Mouse (Mus musculus): ENCODE results near the gene Lamb3. TPM values are rescaled to one million over a fixed set of nuclear protein-coding genes. Genes with fewer than 3 reads are reported as not detected.
A peak's percentile ranks its signal among the peaks of the same experiment; 100 is the strongest.

Lamb3 gene
- polyA plus RNA-seq, 1 experiment from 2014 or later = 0.52 TPM

GRCm38 (mm10) chr1:193256289-193256577 lies 48.7 kb downstream of the Lamb3 start:
- peak overlapping the region; percentile 24; the same call in 1 of the 2 replicates for H3K9ac ChIP-seq

GRCm38 (mm10) chr1:193256621-193257098 lies 49.2 kb downstream of the Lamb3 start:
- Histone ChIP-seq H3K4me3 (no peak overlapping the region), H3K4me2 (replicated peaks) (no peak overlapping the region), H3K27me3 (no peaks in the 10 kb centered on the region), H3K27ac (no peak overlapping the region), H3K36me3 (no peaks in the 10 kb centered on the region), H3K4me1 (no peaks in the 10 kb centered on the region), H3K9ac (no peak overlapping the region), H3K9me3 (replicated peaks) (no peaks in the 10 kb centered on the region)
- ATAC-seq (ENCODE audit: low FRiP score) = no peak
- WGBS = 83% methylated on average over 5 of the region's 5 CpGs

More at GRCm38 (mm10) chr1:193256289-193256577, 48.7 kb downstream of the Lamb3 start:
- ATAC-seq (ENCODE audit: low FRiP score) = 0 out of 2 replicates have a peak, but pooled peaks have one; percentile 40
- H3K27me3 ChIP-seq = no peaks in the 10 kb centered on the region
- H3K9me3 ChIP-seq (replicated peaks) = no peaks in the 10 kb centered on the region
- H3K27ac ChIP-seq = no peak overlapping the region
- H3K36me3 ChIP-seq = no peaks in the 10 kb centered on the region
- H3K4me1 ChIP-seq = no peaks in the 10 kb centered on the region
- H3K4me3 ChIP-seq = no peak overlapping the region
- no peak overlapping the region for H3K4me2 ChIP-seq (replicated peaks)

- WGBS = 85% methylated on average over 9 of the region's 9 CpGs
- Histone ChIP-seq H3K9ac (no peak overlapping the region), H3K36me3 (no peaks in the 10 kb centered on the region)
Observed at GRCm38 (mm10) chr1:193259559-193259958, 52.1 kb downstream of the Lamb3 start.

GRCm38 (mm10) chr1:193261897-193262548 lies 54.5 kb downstream of the Lamb3 start:
- H3K36me3 ChIP-seq = no peaks in the 10 kb centered on the region
- no peak overlapping the region for H3K27ac ChIP-seq
- H3K27me3 ChIP-seq = no peaks in the 10 kb centered on the region
- no peak overlapping the region for H3K9ac ChIP-seq
- WGBS = 77% methylated on average over 7 of the region's 7 CpGs
- no peak overlapping the region for H3K4me3 ChIP-seq
- ATAC-seq (ENCODE audit: low FRiP score) = no peak
- H3K4me2 ChIP-seq (replicated peaks) = no peak overlapping the region
- no peaks in the 10 kb centered on the region for H3K4me1 ChIP-seq
- H3K9me3 ChIP-seq (replicated peaks) = no peaks in the 10 kb centered on the region

More at GRCm38 (mm10) chr1:193259559-193259958, 52.1 kb downstream of the Lamb3 start:
- Histone ChIP-seq H3K4me1 (no peaks in the 10 kb centered on the region), H3K4me2 (replicated peaks) (no peak overlapping the region), H3K9me3 (replicated peaks) (no peaks in the 10 kb centered on the region), H3K4me3 (no peak overlapping the region), H3K27me3 (no peaks in the 10 kb centered on the region), H3K27ac (no peak overlapping the region)
- ATAC-seq (ENCODE audit: low FRiP score) = no peak

- WGBS = 76% methylated on average over 8 of the region's 8 CpGs
- Histone ChIP-seq H3K9ac (peak overlapping the region; percentile 23; the same call in 1 of the 2 replicates), H3K27ac (no peak overlapping the region), H3K4me3 (no peak overlapping the region), H3K36me3 (no peaks in the 10 kb centered on the region), H3K27me3 (no peaks in the 10 kb centered on the region), H3K4me2 (replicated peaks) (no peak overlapping the region), H3K4me1 (no peaks in the 10 kb centered on the region), H3K9me3 (replicated peaks) (no peaks in the 10 kb centered on the region)
- ATAC-seq (ENCODE audit: low FRiP score) = no peak
Observed at GRCm38 (mm10) chr1:193263026-193263907, 55.8 kb downstream of the Lamb3 start.

GRCm38 (mm10) chr1:193263955-193264598 lies 56.6 kb downstream of the Lamb3 start, which contains the start of gene Hsd11b1:
Hsd11b1 (minus strand) TSS chr1:193264075.
- no peak within 1 kb of the TSS for H3K27ac ChIP-seq
- H3K4me2 ChIP-seq (replicated peaks) = no peak within 1 kb of the TSS
- 72% methylated on average over 5 of the region's 5 CpGs for WGBS
- H3K27me3 ChIP-seq = no peaks in the 10 kb centered on the region
- no peak for ATAC-seq (ENCODE audit: low FRiP score)
- H3K4me3 ChIP-seq = no peak within 1 kb of the TSS
- H3K4me1 ChIP-seq = no peaks in the 10 kb centered on the region
- no peaks in the 10 kb centered on the region for H3K36me3 ChIP-seq
- H3K9ac ChIP-seq = peak within 1 kb of the TSS; percentile 23; the same call in 1 of the 2 replicates
- no peaks in the 10 kb centered on the region for H3K9me3 ChIP-seq (replicated peaks)

- Histone ChIP-seq H3K4me3 (no peak overlapping the region), H3K27me3 (no peaks in the 10 kb centered on the region), H3K4me2 (replicated peaks) (no peak overlapping the region), H3K36me3 (no peaks in the 10 kb centered on the region), H3K9me3 (replicated peaks) (no peaks in the 10 kb centered on the region), H3K27ac (no peak overlapping the region), H3K4me1 (no peaks in the 10 kb centered on the region), H3K9ac (no peak overlapping the region)
- ATAC-seq (ENCODE audit: low FRiP score) = no peak
Observed at GRCm38 (mm10) chr1:193265734-193266133, 58.2 kb downstream of the Lamb3 start.

- Histone ChIP-seq H3K9ac (no peak overlapping the region), H3K9me3 (replicated peaks) (no peaks in the 10 kb centered on the region), H3K4me2 (replicated peaks) (no peak overlapping the region), H3K4me3 (no peak overlapping the region), H3K27ac (no peak overlapping the region), H3K27me3 (no peaks in the 10 kb centered on the region), H3K4me1 (peaks cover 22% of the 10 kb centered on the region), H3K36me3 (no peaks in the 10 kb centered on the region)
- 67% methylated on average over 6 of the region's 6 CpGs for WGBS
- ATAC-seq (ENCODE audit: low FRiP score) = no peak
Observed at GRCm38 (mm10) chr1:193270965-193271763, 63.7 kb downstream of the Lamb3 start.

GRCm38 (mm10) chr1:193272137-193272915 lies 64.8 kb downstream of the Lamb3 start:
- Histone ChIP-seq H3K27me3 (no peaks in the 10 kb centered on the region), H3K4me3 (peak overlapping the region; percentile 37), H3K9ac (peak overlapping the region; percentile 55), H3K27ac (peak overlapping the region; percentile 71), H3K4me1 (peaks cover 22% of the 10 kb centered on the region), H3K36me3 (no peaks in the 10 kb centered on the region), H3K9me3 (replicated peaks) (no peaks in the 10 kb centered on the region), H3K4me2 (replicated peaks) (peak overlapping the region; percentile 60)
- 11% methylated on average over 24 of the region's 24 CpGs for WGBS
- peak; percentile 76 for ATAC-seq (ENCODE audit: low FRiP score)

- no peaks in the 10 kb centered on the region for H3K27me3 ChIP-seq
- H3K27ac ChIP-seq = peak within 1 kb of the TSS; percentile 71
- under 1% methylated on average over 19 of the region's 23 CpGs for WGBS
- H3K9me3 ChIP-seq (replicated peaks) = no peaks in the 10 kb centered on the region
- H3K36me3 ChIP-seq = no peaks in the 10 kb centered on the region
- peaks cover 22% of the 10 kb centered on the region for H3K4me1 ChIP-seq
- H3K9ac ChIP-seq = peak within 1 kb of the TSS; percentile 55
- ATAC-seq (ENCODE audit: low FRiP score) = peak; percentile 85
- peak within 1 kb of the TSS; percentile 37 for H3K4me3 ChIP-seq
- H3K4me2 ChIP-seq (replicated peaks) = peak within 1 kb of the TSS; percentile 60
Observed at GRCm38 (mm10) chr1:193272916-193273601, 65.6 kb downstream of the Lamb3 start, which contains the start of gene G0s2. G0s2 (minus strand) TSS chr1:193273217.

Measured in hindbrain, embryonic 12.5 days (tissue).